In genomic region chr7:99545885-99546745, GRCm38 (mm10) we compare ENCODE assay signal across 8 mouse cellular contexts. TPM values are rescaled to one million over a fixed set of nuclear protein-coding genes. Genes with fewer than 3 reads are reported as not detected.
A peak's percentile ranks its signal among the peaks of the same experiment; 100 is the strongest.
DNase-seq lines count a peak whose midpoint lies in the region.

No protein-coding gene starts in this region.

- DNase-seq in cerebellum, adult 11 months = peak; percentile 33
- no peak for DNase-seq in cerebellum, adult 8-10 months
- DNase-seq in adrenal gland, adult 2 months = peak; percentile 80
- peak; percentile 36 for DNase-seq in fibroblast of lung, adult 2 months (ENCODE audit: low read depth)
- peak; percentile 70 to 73 for DNase-seq in heart, postnatal 14 days
- DNase-seq in kidney, postnatal 25 days = peak; percentile 91 to 92
- DNase-seq in lung, postnatal 36 days = peak; percentile 89
- DNase-seq in spleen, postnatal 36 days (ENCODE audit: low spot score in 2 of 2) = peak; percentile 75 to 77

- intact Hi-C loops in heart, postnatal 14 days (cut with DNase I) = no loop called here

RNA-seq across cellular contexts. Expression of gene Arrb1, which starts 10.8 kb away (rescaled TPM):
- 10 to 100 TPM; 38.7 to 62.2 TPM for total RNA-seq in adrenal gland, adult 2 months (2021)
- 19.0 and 19.3 TPM in 2 replicates for polyA plus RNA-seq in adrenal gland, adult 2 months (2012; rRNA removed)
- total RNA-seq in heart, postnatal 14 days (2021) = 10 to 100 TPM; 23.3 to 24.3 TPM
